Mouse (Mus musculus): ENCODE data around the gene Acsm2. TPM values are rescaled to one million over a fixed set of nuclear protein-coding genes. Genes with fewer than 3 reads are reported as not detected.

The Acsm2 gene
- polyA plus RNA-seq, 1 experiment from 2014 or later, result not detected

DNA sequence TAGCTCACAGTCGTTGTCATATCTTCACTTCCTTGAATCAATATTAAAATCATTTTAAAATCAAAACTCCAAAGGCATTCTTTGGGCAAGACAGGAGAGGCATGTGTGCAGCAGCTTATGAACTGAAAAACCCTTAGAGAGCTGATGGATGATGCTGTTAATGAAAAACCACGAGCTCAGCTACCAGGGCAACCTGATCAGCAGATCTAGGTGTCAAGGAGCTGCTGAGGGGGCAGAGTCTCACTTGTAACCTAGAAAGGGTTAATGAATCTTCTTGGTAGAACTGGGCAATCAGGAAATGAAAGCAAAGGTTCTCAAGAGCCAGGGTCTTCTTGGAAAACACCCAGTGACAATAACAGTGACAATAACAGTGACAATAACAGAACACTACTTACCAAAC is 42.4 kb downstream of the Acsm2 start:
- Histone ChIP-seq H3K9ac (no peak overlapping the region), H3K9me3 (no peaks in the 10 kb centered on the region), H3K27me3 (no peaks in the 10 kb centered on the region), H3K27ac (no peak overlapping the region), H3K36me3 (replicated peaks) (no peaks in the 10 kb centered on the region), H3K4me3 (replicated peaks) (no peak overlapping the region), H3K4me2 (no peak overlapping the region), H3K4me1 (no peaks in the 10 kb centered on the region)
- no peak for ATAC-seq (ENCODE audit: low FRiP score)
- 81% methylated on average over 2 of the region's 2 CpGs for WGBS

DNA sequence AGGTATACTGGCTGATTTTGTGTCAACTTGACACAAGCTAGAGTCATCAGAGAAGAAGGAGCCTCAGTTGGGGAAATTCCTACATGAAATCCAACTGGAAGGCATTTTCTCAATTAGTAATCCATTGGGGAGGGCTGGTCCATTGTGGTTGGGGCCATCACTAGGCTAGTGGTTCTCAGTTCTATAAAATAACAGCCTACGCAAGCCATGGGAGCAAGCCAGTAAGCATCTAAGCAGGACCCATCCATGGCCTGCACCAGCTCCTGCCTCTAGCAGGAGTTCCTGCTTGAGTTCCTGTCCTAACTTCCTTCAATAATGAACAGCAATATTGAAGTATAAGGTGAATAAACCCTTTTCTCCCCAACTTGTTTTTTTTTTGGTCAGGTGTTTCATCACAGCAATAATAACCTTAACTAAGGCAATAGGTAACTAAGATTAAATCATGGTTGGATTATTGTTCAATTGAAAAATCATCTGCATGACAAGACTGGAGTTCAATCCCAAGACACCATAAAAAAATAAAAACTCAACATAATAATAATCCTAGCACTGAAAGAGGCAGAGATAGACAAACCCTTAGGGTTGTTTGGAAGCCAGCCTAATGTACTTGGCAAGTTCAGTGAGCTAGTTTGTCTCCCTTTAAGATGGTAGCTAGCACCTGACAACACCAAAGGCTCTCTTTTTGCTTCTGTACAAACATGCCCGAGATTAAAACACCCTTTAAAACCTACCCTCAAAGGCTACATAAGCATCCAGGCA is 47.2 kb downstream of the Acsm2 start:
- H3K36me3 ChIP-seq (replicated peaks), result no peaks in the 10 kb centered on the region
- H3K4me3 ChIP-seq (replicated peaks), result no peak overlapping the region
- H3K9me3 ChIP-seq, result no peaks in the 10 kb centered on the region
- H3K27me3 ChIP-seq, result no peaks in the 10 kb centered on the region
- 92% methylated on average over 2 of the region's 2 CpGs for WGBS
- no peak overlapping the region for H3K9ac ChIP-seq
- no peak overlapping the region for H3K27ac ChIP-seq
- H3K4me1 ChIP-seq, result no peaks in the 10 kb centered on the region
- no peak overlapping the region for H3K4me2 ChIP-seq
- ATAC-seq (ENCODE audit: low FRiP score), result no peak

GRCm38 (mm10) chr7:119601954-119602317 is 47.8 kb downstream of the Acsm2 start:
- Histone ChIP-seq H3K9ac (no peak overlapping the region), H3K36me3 (replicated peaks) (no peaks in the 10 kb centered on the region), H3K4me2 (no peak overlapping the region), H3K9me3 (no peaks in the 10 kb centered on the region), H3K4me1 (no peaks in the 10 kb centered on the region), H3K27me3 (no peaks in the 10 kb centered on the region), H3K27ac (no peak overlapping the region), H3K4me3 (replicated peaks) (no peak overlapping the region)
- WGBS, result 79% methylated on average over 1 of the region's 1 CpGs
- no peak for ATAC-seq (ENCODE audit: low FRiP score)

DNA sequence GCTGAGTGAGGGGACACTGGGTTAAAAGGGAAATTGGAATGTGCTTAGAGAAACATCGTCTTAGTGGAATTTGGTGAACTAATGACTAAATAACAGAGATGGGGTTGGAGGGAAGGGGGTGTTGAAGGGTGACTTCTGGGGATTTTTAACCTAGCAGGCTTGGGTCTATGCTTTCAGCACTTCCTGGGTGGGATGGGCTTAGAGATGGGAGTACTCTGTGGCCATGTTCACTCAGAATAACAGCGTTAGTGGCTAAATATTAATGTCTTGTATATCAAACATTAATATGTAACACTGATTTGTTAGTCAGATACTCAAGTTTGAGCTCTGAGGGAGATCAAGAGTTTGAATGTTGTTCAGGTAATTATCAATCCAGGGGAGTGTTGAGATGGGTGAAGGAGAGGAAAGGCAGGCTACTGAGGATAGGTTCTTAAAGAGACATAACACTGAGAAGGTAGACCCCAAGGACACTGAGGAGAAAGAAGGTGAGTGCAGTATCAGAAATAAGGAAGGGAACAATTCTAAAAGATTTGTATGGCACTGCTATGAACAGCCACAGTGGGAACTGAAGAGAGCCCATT is 50.9 kb downstream of the Acsm2 start:
- 80% methylated on average over 2 of the region's 2 CpGs for WGBS
- ATAC-seq (ENCODE audit: low FRiP score), result no peak

GRCm38 (mm10) chr7:119605926-119606663 is 52.0 kb downstream of the Acsm2 start:
- Histone ChIP-seq H3K4me1 (no peaks in the 10 kb centered on the region), H3K27ac (no peak overlapping the region), H3K9ac (no peak overlapping the region), H3K36me3 (replicated peaks) (no peaks in the 10 kb centered on the region), H3K9me3 (no peaks in the 10 kb centered on the region), H3K4me3 (replicated peaks) (no peak overlapping the region), H3K27me3 (no peaks in the 10 kb centered on the region), H3K4me2 (no peak overlapping the region)
- 76% methylated on average over 9 of the region's 9 CpGs for WGBS
- ATAC-seq (ENCODE audit: low FRiP score), result no peak

More for the DNA sequence above, 50.9 kb downstream of the Acsm2 start:
- H3K4me2 ChIP-seq, result no peak overlapping the region
- no peak overlapping the region for H3K4me3 ChIP-seq (replicated peaks)
- H3K9ac ChIP-seq, result no peak overlapping the region
- H3K27ac ChIP-seq, result no peak overlapping the region
- no peaks in the 10 kb centered on the region for H3K27me3 ChIP-seq
- H3K9me3 ChIP-seq, result no peaks in the 10 kb centered on the region
- H3K4me1 ChIP-seq, result no peaks in the 10 kb centered on the region
- H3K36me3 ChIP-seq (replicated peaks), result no peaks in the 10 kb centered on the region

DNA sequence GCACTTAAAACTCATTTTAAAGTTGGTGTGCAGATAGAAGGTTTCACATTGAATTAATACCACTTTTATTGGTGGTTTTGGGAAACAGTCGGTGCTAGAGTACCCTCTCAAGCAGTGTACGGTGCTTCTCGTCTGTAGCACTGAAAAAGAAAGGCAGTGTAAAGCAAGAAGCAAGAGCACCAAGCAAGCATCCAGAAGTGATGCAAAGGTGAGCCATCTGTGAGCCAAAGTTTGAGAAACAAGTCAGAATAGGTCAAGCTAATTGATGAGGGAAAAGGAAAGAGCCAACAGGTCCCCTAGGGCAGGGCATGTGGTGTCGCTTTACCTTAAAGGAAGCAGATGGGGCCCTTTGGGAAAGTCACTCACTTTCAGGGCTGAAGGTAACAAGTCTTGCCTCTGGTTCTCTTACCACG is 52.5 kb downstream of the Acsm2 start, which contains the start of gene Acsm1:
Gene Acsm1 (plus strand): TSS at position 363 of the 413 bp plus-strand sequence.
- no peak within 1 kb of the TSS for H3K4me2 ChIP-seq
- ATAC-seq (ENCODE audit: low FRiP score), result no peak
- 76% methylated on average over 5 of the region's 5 CpGs for WGBS
- no peak within 1 kb of the TSS for H3K4me3 ChIP-seq (replicated peaks)
- H3K9ac ChIP-seq, result no peak within 1 kb of the TSS
- H3K4me1 ChIP-seq, result no peaks in the 10 kb centered on the region
- H3K27me3 ChIP-seq, result no peaks in the 10 kb centered on the region
- no peaks in the 10 kb centered on the region for H3K36me3 ChIP-seq (replicated peaks)
- H3K27ac ChIP-seq, result no peak within 1 kb of the TSS
- no peaks in the 10 kb centered on the region for H3K9me3 ChIP-seq

DNA sequence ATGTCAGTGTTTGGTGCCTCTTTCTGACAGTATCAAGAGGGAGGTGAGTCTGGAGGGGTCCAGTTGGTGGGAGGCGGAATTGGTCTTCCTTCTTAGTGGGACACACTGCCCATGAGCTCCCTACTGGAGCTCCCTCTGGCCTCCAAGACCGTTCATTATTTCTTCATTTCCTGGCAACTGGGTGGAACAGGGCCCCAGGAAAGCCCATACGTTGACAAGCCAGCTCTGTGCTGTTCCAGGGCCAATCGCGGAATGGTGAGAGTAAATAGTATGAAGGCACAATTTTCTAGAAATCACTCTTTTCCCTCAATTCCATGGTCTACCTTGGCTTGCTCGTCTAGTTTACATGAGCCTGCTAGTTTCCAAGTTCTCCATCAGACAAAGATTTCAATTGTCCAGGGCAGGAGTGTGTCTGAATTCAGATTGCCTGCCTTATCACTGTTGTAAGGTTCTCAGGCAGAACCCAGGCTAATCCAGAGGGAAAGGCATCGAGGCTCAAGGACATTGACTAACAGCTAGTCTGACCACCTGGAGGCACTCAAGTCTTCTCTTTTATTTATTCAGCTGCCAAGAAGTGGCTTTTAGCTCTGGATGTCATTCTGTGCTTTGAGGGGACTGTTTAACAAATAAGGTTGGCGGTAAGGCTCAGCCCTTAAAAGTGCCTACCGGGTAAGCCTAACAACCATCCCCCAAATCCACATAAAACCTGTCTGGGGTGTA is 53.8 kb downstream of the Acsm2 start:
- H3K9ac ChIP-seq, result no peak overlapping the region
- WGBS, result 83% methylated on average over 9 of the region's 9 CpGs
- H3K27ac ChIP-seq, result no peak overlapping the region
- no peaks in the 10 kb centered on the region for H3K9me3 ChIP-seq
- H3K36me3 ChIP-seq (replicated peaks), result no peaks in the 10 kb centered on the region
- H3K27me3 ChIP-seq, result no peaks in the 10 kb centered on the region
- H3K4me2 ChIP-seq, result no peak overlapping the region
- ATAC-seq (ENCODE audit: low FRiP score), result no peak
- no peaks in the 10 kb centered on the region for H3K4me1 ChIP-seq
- H3K4me3 ChIP-seq (replicated peaks), result no peak overlapping the region

GRCm38 (mm10) chr7:119616531-119616930 is 62.4 kb downstream of the Acsm2 start:
- no peak for ATAC-seq (ENCODE audit: low FRiP score)
- no peak overlapping the region for H3K27ac ChIP-seq

GRCm38 (mm10) chr7:119617593-119617992 is 63.5 kb downstream of the Acsm2 start:
- Histone ChIP-seq H3K27ac (no peak overlapping the region), H3K4me1 (no peaks in the 10 kb centered on the region), H3K9me3 (no peaks in the 10 kb centered on the region), H3K4me2 (no peak overlapping the region), H3K36me3 (replicated peaks) (no peaks in the 10 kb centered on the region), H3K27me3 (no peaks in the 10 kb centered on the region), H3K4me3 (replicated peaks) (no peak overlapping the region), H3K9ac (no peak overlapping the region)
- no peak for ATAC-seq (ENCODE audit: low FRiP score)
- WGBS, result 87% methylated on average over 6 of the region's 6 CpGs

More at GRCm38 (mm10) chr7:119616531-119616930, 62.4 kb downstream of the Acsm2 start:
- Histone ChIP-seq H3K4me2 (no peak overlapping the region), H3K27me3 (no peaks in the 10 kb centered on the region), H3K36me3 (replicated peaks) (no peaks in the 10 kb centered on the region), H3K9me3 (no peaks in the 10 kb centered on the region), H3K4me1 (no peaks in the 10 kb centered on the region), H3K9ac (no peak overlapping the region), H3K4me3 (replicated peaks) (no peak overlapping the region)
- WGBS, result 74% methylated on average over 1 of the region's 1 CpGs

GRCm38 (mm10) chr7:119618209-119618935 is 64.2 kb downstream of the Acsm2 start:
- Histone ChIP-seq H3K9ac (no peak overlapping the region), H3K4me3 (replicated peaks) (no peak overlapping the region), H3K9me3 (no peaks in the 10 kb centered on the region), H3K4me2 (no peak overlapping the region), H3K36me3 (replicated peaks) (no peaks in the 10 kb centered on the region), H3K27ac (no peak overlapping the region), H3K27me3 (no peaks in the 10 kb centered on the region), H3K4me1 (no peaks in the 10 kb centered on the region)
- ATAC-seq (ENCODE audit: low FRiP score), result no peak
- WGBS, result 72% methylated on average over 4 of the region's 4 CpGs

GRCm38 (mm10) chr7:119620157-119620556 is 66.0 kb downstream of the Acsm2 start:
- no peaks in the 10 kb centered on the region for H3K36me3 ChIP-seq (replicated peaks)
- H3K4me2 ChIP-seq, result no peak overlapping the region
- ATAC-seq (ENCODE audit: low FRiP score), result no peak

GRCm38 (mm10) chr7:119638773-119639172 is 84.6 kb downstream of the Acsm2 start:
- Histone ChIP-seq H3K9ac (no peak overlapping the region), H3K4me3 (replicated peaks) (no peak overlapping the region), H3K36me3 (replicated peaks) (no peaks in the 10 kb centered on the region), H3K4me2 (no peak overlapping the region), H3K27me3 (no peaks in the 10 kb centered on the region), H3K4me1 (no peaks in the 10 kb centered on the region), H3K27ac (no peak overlapping the region), H3K9me3 (no peaks in the 10 kb centered on the region)
- no peak for ATAC-seq (ENCODE audit: low FRiP score)

More at GRCm38 (mm10) chr7:119620157-119620556, 66.0 kb downstream of the Acsm2 start:
- Histone ChIP-seq H3K27ac (no peak overlapping the region), H3K9ac (no peak overlapping the region), H3K4me1 (no peaks in the 10 kb centered on the region), H3K9me3 (no peaks in the 10 kb centered on the region), H3K4me3 (replicated peaks) (no peak overlapping the region), H3K27me3 (no peaks in the 10 kb centered on the region)

Measured in forebrain, embryonic 12.5 days (tissue).